Mouse (Mus musculus) heart, postnatal 0 days (tissue): Measurements from ENCODE around the gene Rae1. TPM values are rescaled to one million over a fixed set of nuclear protein-coding genes. Genes with fewer than 3 reads are reported as not detected.

ENCODE experiments used
- ATAC-seq: fragments of 200-750 bp; cut with Nextera tagmentation; 2 replicates; pipeline ENCODE4 v1.8.0; 2017; ENCODE audit warnings: low read depth, moderate number of reproducible peaks, moderate library complexity; ENCODE audit not compliant: insufficient read depth
- DNase-seq: peaks from one replicate; pipeline ENCODE4 v3.0.0-alpha.2; 2016; ENCODE audit warnings: low spot score
- H3K27ac ChIP-seq: fragments of 300-500 bp; sonication (generic); 2 replicates; pipeline ENCODE4 v1.5.1; 2014; ENCODE audit warnings: low read depth, mild to moderate bottlenecking
- H3K27me3 ChIP-seq: fragments of 300-500 bp; sonication (generic); 2 replicates; pipeline ENCODE4 v1.6.1; 2014; ENCODE audit warnings: low read length, mixed read lengths; ENCODE audit not compliant: control insufficient read depth, insufficient read depth
- H3K36me3 ChIP-seq: fragments of 300-500 bp; sonication (generic); replicated peaks from 2 replicates; pipeline ENCODE4 v1.6.1; 2014; ENCODE audit warnings: low read length, mixed read lengths; ENCODE audit not compliant: control insufficient read depth, insufficient read depth
- H3K4me1 ChIP-seq: fragments of 300-500 bp; sonication (generic); 2 replicates; pipeline ENCODE4 v1.6.1; 2014; ENCODE audit warnings: antibody characterized with exemption; ENCODE audit not compliant: control insufficient read depth, insufficient read depth
- H3K4me2 ChIP-seq: fragments of 300-500 bp; sonication (generic); 2 replicates; pipeline ENCODE4 v1.6.1; 2014; ENCODE audit warnings: low read depth, mild to moderate bottlenecking, low read length, moderate library complexity
- H3K4me3 ChIP-seq: fragments of 300-500 bp; sonication (generic); 2 replicates; pipeline ENCODE4 v1.5.1; 2014; ENCODE audit warnings: low read depth, low read length
- H3K9ac ChIP-seq: fragments of 300-500 bp; sonication (generic); replicated peaks from 2 replicates; pipeline ENCODE4 v1.6.1; 2014; ENCODE audit warnings: low read depth, low read length, mixed read lengths
- H3K9me3 ChIP-seq: fragments of 300-500 bp; sonication (generic); replicated peaks from 2 replicates; pipeline ENCODE4 v1.6.1; 2016; ENCODE audit warnings: low read length; ENCODE audit not compliant: control insufficient read depth
- CTCF ChIP-seq: IDR thresholded peaks from 2 replicates; pipeline ENCODE4 v1.5.1; 2016; ENCODE audit warnings: antibody characterized with exemption, control low read depth, low read depth
- EP300 ChIP-seq: IDR thresholded peaks from 2 replicates; pipeline ENCODE4 v1.6.1; 2016; ENCODE audit warnings: antibody characterized with exemption, low read depth
- WGBS: fragments of 180-500 bp; shearing (Covaris S2); extraction: QIAGEN DNeasy Blood & Tissue Kit; methylation state at CpG from one replicate; pipeline ENCODE4 v1.1.7; 2014; 5-methylcytosine and 5-hydroxymethylcytosine counted together
- polyA plus RNA-seq: library from polyadenylated mRNA; unstranded; fragments of >200 nt; fragmentation: Nextera tagmentation; extraction: Ambion mirVana; gene quantifications from 2 replicates; pipeline ENCODE4 v1.2.1, GENCODE M21; 2015
- total RNA-seq: library from RNA; depleted of rRNA; stranded (reverse); fragments of >200 nt; gene quantifications from 2 replicates; pipeline ENCODE4 v1.2.3, GENCODE M21; 2014; ENCODE audit warnings: low replicate concordance

The Rae1 gene
- total and polyA plus RNA-seq, 2 experiments from 2014 or later: 76.7 to 83.4 TPM

DNA sequence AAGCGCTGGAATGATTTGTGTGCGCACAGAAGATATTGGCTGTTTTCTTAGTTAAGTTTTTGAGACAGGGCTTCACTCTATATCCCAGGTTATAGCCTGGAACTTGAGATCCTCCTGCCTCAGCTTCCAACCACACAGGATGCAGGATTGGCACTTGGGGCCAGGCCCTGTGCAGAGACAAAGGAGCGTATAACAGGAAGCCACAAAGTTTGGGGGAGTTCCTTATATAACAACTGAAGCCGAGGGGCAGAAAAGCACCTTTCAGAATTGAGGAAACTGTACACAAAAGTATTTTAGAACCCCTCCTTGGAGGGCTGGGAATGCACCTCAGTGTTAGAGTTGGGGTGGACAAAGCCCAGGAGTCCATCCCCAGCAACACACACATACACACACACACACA lies 39.1 kb downstream of the Rae1 start:
- no peak overlapping the region for H3K4me2 ChIP-seq
- H3K4me1 ChIP-seq: peaks cover 9% of the 10 kb centered on the region
- H3K9me3 ChIP-seq: no peaks in the 10 kb centered on the region
- H3K9ac ChIP-seq: no peak overlapping the region
- ATAC-seq (no peak), DNase-seq (no peak)
- H3K36me3 ChIP-seq: peaks cover 18% of the 10 kb centered on the region
- H3K27me3 ChIP-seq: no peaks in the 10 kb centered on the region
- 84% methylated on average over 4 of the region's 4 CpGs for WGBS
- no peak overlapping the region for H3K4me3 ChIP-seq
- H3K27ac ChIP-seq: no peak overlapping the region
- TF ChIP-seq EP300 (no peak), CTCF (no peak)

GRCm38 (mm10) chr2:173040803-173041202 lies 40.9 kb downstream of the Rae1 start:
- Histone ChIP-seq H3K4me1 (peaks cover 21% of the 10 kb centered on the region), H3K27me3 (no peaks in the 10 kb centered on the region), H3K9ac (no peak overlapping the region), H3K36me3 (peaks cover under 1% of the 10 kb centered on the region; the same call in 1 of the 2 replicates), H3K4me2 (no peak overlapping the region), H3K4me3 (no peak overlapping the region), H3K27ac (no peak overlapping the region), H3K9me3 (no peaks in the 10 kb centered on the region)
- 88% methylated on average over 3 of the region's 3 CpGs for WGBS
- no peak for DNase-seq
- TF ChIP-seq CTCF (no peak), EP300 (no peak)
- ATAC-seq: no peak

DNA sequence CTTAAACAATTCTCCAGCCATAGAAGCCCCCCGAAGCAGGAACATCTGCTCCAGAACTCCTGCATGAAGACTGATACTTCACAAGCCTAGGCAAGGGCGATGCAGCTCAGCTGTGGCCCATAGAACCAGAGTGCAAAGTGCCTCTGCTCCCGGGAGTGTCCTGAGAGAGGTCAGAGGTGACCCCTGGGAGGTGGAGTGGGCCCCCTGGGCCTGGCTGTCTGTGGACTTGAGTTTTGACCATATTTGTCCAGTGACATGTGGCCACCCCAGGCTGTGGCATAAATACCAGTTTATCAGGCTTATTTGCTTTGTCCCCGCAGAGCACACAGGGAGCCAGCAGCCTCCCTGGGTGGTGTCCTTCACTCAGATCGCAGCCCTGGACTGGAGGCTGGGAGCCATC lies 41.3 kb downstream of the Rae1 start:
- no peak overlapping the region for H3K4me2 ChIP-seq
- H3K27me3 ChIP-seq: no peaks in the 10 kb centered on the region
- 59% methylated on average over 5 of the region's 5 CpGs for WGBS
- H3K9me3 ChIP-seq: no peaks in the 10 kb centered on the region
- H3K9ac ChIP-seq: no peak overlapping the region
- no peaks in the 10 kb centered on the region for H3K36me3 ChIP-seq
- no peak overlapping the region for H3K27ac ChIP-seq
- DNase-seq (no peak), ATAC-seq (no peak)
- TF ChIP-seq EP300 (no peak), CTCF (no peak)
- no peak overlapping the region for H3K4me3 ChIP-seq
- H3K4me1 ChIP-seq: peaks cover 25% of the 10 kb centered on the region

DNA sequence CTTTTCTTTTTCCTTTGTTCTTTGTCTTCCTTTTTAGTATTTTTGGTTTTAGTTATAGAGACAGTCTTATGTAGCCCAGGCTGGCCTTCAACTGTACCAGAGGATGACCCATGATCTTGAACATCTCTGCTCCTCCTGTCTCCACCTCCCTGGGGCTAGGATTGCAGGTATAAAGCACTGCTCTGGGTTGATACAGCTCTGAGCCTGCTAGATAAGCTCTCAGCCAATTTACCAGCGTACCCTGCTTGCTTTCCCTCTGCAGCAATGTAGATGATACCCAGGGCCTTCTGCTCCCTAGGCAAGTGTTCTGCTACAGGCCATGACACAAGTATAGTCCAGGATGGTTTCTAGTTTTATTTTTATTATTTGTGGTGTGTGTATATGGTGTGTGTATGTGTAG lies 42.0 kb downstream of the Rae1 start:
- H3K4me1 ChIP-seq: peaks cover 32% of the 10 kb centered on the region
- ATAC-seq: no peak

DNA sequence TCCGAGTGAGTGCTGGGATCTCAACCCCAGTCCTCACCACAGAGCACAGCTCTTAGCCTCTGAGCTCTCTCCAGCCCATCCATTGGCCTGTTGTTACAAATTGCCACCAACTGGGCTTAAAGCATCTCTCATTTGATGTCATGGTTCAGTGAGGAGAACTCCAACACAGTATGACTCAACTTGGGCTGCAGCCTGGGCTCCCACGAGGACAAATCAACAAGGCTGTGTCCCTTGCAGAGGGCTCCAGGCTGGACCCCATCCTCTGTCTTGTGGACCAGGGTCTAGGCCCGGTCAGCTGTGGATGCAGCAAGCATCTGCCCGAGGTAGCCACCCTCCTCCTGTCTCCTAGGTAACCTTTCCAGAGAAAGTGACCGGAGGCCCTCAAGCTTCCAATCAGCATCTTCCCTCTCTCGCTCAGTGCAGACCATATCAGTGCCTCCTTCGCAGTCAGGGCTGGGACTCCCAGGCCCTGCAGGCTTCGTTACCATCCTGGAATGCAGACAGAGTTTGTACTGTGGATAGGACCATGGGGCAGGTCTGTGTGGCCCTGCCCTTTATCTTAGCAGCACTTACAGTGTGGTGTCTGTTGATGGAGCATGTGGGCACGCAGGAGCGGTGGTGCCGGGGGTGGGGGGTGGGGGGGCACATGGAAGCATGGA lies 42.7 kb downstream of the Rae1 start:
- 30% methylated on average over 11 of the region's 11 CpGs for WGBS
- Histone ChIP-seq H3K4me1 (peaks cover 37% of the 10 kb centered on the region), H3K9ac (no peak overlapping the region), H3K9me3 (no peaks in the 10 kb centered on the region), H3K27ac (no peak overlapping the region; the same call in 1 of the 2 replicates), H3K4me2 (no peak overlapping the region), H3K36me3 (no peaks in the 10 kb centered on the region), H3K4me3 (no peak overlapping the region), H3K27me3 (no peaks in the 10 kb centered on the region)
- DNase-seq (no peak), ATAC-seq (peak; percentile 27)
- TF ChIP-seq CTCF: no peak
- no peak for TF ChIP-seq EP300

More for the DNA sequence above, 42.0 kb downstream of the Rae1 start:
- Histone ChIP-seq H3K36me3 (no peaks in the 10 kb centered on the region), H3K9ac (no peak overlapping the region), H3K4me2 (no peak overlapping the region), H3K4me3 (no peak overlapping the region), H3K9me3 (no peaks in the 10 kb centered on the region), H3K27me3 (no peaks in the 10 kb centered on the region), H3K27ac (no peak overlapping the region)
- no peak for DNase-seq
- TF ChIP-seq CTCF (no peak), EP300 (no peak)
- WGBS: 68% methylated on average over 1 of the region's 1 CpGs
